Mouse (Mus musculus) ES-Bruce4 (cell line): ENCODE results near the gene Strada. TPM values are rescaled to one million over a fixed set of nuclear protein-coding genes. Genes with fewer than 3 reads are reported as not detected.

Experiments used
- H3K27ac ChIP-seq: 2 replicates; pipeline ENCODE4 v1.5.1; 2012; ENCODE audit warnings: low read length, inconsistent platforms; ENCODE audit not compliant: insufficient read depth
- H3K27me3 ChIP-seq: 2 replicates; pipeline ENCODE4 v1.6.1; 2012; ENCODE audit warnings: mild to moderate bottlenecking, low read length, inconsistent platforms; ENCODE audit not compliant: control insufficient read depth, poor library complexity, insufficient read depth, severe bottlenecking
- H3K36me3 ChIP-seq: 2 replicates; pipeline ENCODE4 v1.6.1; 2012; ENCODE audit warnings: inconsistent platforms, mild to moderate bottlenecking, low read length, moderate library complexity; ENCODE audit not compliant: control insufficient read depth, poor library complexity, insufficient read depth, severe bottlenecking
- H3K4me1 ChIP-seq: one replicate; pipeline ENCODE4 v1.8.1; 2011; ENCODE audit warnings: low read length; ENCODE audit not compliant: control insufficient read depth, insufficient read depth
- H3K4me3 ChIP-seq: 2 replicates; pipeline ENCODE4 v1.5.1; 2011; ENCODE audit warnings: low read depth, mild to moderate bottlenecking, low read length
- H3K9ac ChIP-seq: 2 replicates; pipeline ENCODE4 v1.6.1; 2012; ENCODE audit warnings: low read depth, mild to moderate bottlenecking, inconsistent platforms; ENCODE audit not compliant: poor library complexity, severe bottlenecking
- H3K9me3 ChIP-seq: replicated peaks from 2 replicates; pipeline ENCODE4 v1.6.1; 2012; ENCODE audit warnings: mild to moderate bottlenecking, low read length, inconsistent platforms; ENCODE audit not compliant: control insufficient read depth, poor library complexity, insufficient read depth, severe bottlenecking
- CTCF ChIP-seq: IDR thresholded peaks from one replicate; pipeline ENCODE4 v1.8.1; 2011; ENCODE audit warnings: low read depth, low read length
- EP300 ChIP-seq: IDR thresholded peaks from 2 replicates; pipeline ENCODE4 v1.6.1; 2011; ENCODE audit warnings: low read depth, low read length; ENCODE audit not compliant: insufficient read depth
- POLR2A ChIP-seq: IDR thresholded peaks from one replicate; pipeline ENCODE4 v1.8.1; 2011; ENCODE audit warnings: low read length; ENCODE audit not compliant: insufficient read depth
- polyA plus RNA-seq: library from polyadenylated mRNA; stranded (reverse); fragments of >200 nt; gene quantifications from 2 replicates; pipeline ENCODE4 v1.2.4, GENCODE M21; 2011; ENCODE audit warnings: low read depth; ENCODE audit not compliant: missing spikeins, insufficient read depth, insufficient read length

Strada gene
- polyA plus RNA-seq, 1 experiment, result 34.2 TPM

DNA sequence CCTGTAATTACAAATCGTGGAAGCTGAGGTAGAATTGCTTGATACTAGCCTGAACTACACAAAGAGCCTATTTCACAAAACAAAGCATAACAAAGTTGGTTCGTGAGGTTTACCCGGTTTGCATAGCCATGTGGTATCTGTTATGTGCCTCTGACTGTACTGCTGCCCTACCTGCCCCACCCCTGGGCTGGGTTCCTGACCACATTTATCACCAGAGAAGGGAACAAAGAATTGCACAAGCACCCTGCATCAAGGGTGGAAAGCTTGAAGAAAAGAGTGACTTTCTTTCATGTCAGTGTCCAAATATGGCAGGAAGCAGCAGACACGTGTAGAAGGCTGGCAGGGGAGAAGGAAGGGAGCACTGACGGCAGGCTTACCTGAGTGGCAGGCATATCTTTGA lies 34.5 kb downstream of the Strada start:
- Histone ChIP-seq H3K36me3 (peaks cover 5% of the 10 kb centered on the region; the same call in 1 of the 2 replicates), H3K4me1 (no peaks in the 10 kb centered on the region), H3K9ac (no peak overlapping the region), H3K27me3 (no peaks in the 10 kb centered on the region), H3K27ac (no peak overlapping the region), H3K9me3 (no peaks in the 10 kb centered on the region), H3K4me3 (no peak overlapping the region)
- no peak for TF ChIP-seq POLR2A
- no peak for TF ChIP-seq EP300
- no peak for TF ChIP-seq CTCF

GRCm38 (mm10) chr11:106164601-106165180 lies 37.3 kb downstream of the Strada start:
- Histone ChIP-seq H3K27me3 (no peaks in the 10 kb centered on the region), H3K4me3 (no peak overlapping the region), H3K4me1 (no peaks in the 10 kb centered on the region), H3K36me3 (peaks cover 2% of the 10 kb centered on the region; the same call in 1 of the 2 replicates), H3K9ac (no peak overlapping the region), H3K27ac (no peak overlapping the region), H3K9me3 (no peaks in the 10 kb centered on the region)
- TF ChIP-seq POLR2A (no peak), EP300 (no peak), CTCF (no peak)

DNA sequence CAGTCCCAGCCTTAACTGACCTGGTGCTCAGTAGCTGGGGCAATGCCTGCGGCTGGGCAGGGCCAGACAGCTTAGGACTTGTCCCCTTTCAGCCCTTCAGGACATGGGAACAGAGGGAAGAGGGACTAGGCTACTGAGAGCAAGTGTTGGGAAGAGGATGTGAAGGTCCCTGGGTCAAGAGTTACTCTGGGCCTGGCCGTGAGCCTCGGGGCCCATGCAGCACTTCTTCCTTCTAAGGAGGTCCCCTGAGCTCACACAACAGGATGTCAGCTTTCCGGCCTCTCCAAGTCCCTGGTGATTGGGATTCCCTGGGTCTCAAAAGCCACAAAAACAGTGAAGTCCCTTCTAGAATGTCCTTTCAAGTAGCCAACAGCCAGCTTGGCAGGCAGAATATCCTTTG lies 38.4 kb downstream of the Strada start:
- Histone ChIP-seq H3K9ac (no peak overlapping the region), H3K27ac (no peak overlapping the region), H3K4me3 (no peak overlapping the region), H3K27me3 (no peaks in the 10 kb centered on the region), H3K4me1 (no peaks in the 10 kb centered on the region), H3K9me3 (no peaks in the 10 kb centered on the region), H3K36me3 (peaks cover 2% of the 10 kb centered on the region; the same call in 1 of the 2 replicates)
- TF ChIP-seq POLR2A, result no peak
- TF ChIP-seq CTCF, result no peak
- TF ChIP-seq EP300, result no peak

GRCm38 (mm10) chr11:106162237-106162636 lies 39.7 kb downstream of the Strada start:
- no peak overlapping the region for H3K4me3 ChIP-seq
- no peak for TF ChIP-seq POLR2A
- no peak for TF ChIP-seq EP300
- no peak for TF ChIP-seq CTCF
- no peaks in the 10 kb centered on the region for H3K36me3 ChIP-seq
- H3K9ac ChIP-seq, result no peak overlapping the region
- H3K9me3 ChIP-seq, result no peaks in the 10 kb centered on the region
- H3K27me3 ChIP-seq, result no peaks in the 10 kb centered on the region
- H3K4me1 ChIP-seq, result no peaks in the 10 kb centered on the region
- H3K27ac ChIP-seq, result no peak overlapping the region

GRCm38 (mm10) chr11:106160841-106161721 lies 40.9 kb downstream of the Strada start, which contains the start of the genes Gm10840 and Limd2:
Gm10840 (plus strand) TSS chr11:106160850.
Limd2 (minus strand) TSS chr11:106160860.
- Histone ChIP-seq H3K36me3 (no peaks in the 10 kb centered on the region), H3K27ac (no peak within 1 kb of the TSS), H3K27me3 (no peaks in the 10 kb centered on the region), H3K4me3 (peak within 1 kb of the TSS; percentile 74), H3K9ac (peak within 1 kb of the TSS; percentile 92), H3K9me3 (no peaks in the 10 kb centered on the region), H3K4me1 (no peaks in the 10 kb centered on the region)
- no peak for TF ChIP-seq POLR2A
